8 mouse cellular contexts compared by ENCODE assay signal in the genomic region with DNA sequence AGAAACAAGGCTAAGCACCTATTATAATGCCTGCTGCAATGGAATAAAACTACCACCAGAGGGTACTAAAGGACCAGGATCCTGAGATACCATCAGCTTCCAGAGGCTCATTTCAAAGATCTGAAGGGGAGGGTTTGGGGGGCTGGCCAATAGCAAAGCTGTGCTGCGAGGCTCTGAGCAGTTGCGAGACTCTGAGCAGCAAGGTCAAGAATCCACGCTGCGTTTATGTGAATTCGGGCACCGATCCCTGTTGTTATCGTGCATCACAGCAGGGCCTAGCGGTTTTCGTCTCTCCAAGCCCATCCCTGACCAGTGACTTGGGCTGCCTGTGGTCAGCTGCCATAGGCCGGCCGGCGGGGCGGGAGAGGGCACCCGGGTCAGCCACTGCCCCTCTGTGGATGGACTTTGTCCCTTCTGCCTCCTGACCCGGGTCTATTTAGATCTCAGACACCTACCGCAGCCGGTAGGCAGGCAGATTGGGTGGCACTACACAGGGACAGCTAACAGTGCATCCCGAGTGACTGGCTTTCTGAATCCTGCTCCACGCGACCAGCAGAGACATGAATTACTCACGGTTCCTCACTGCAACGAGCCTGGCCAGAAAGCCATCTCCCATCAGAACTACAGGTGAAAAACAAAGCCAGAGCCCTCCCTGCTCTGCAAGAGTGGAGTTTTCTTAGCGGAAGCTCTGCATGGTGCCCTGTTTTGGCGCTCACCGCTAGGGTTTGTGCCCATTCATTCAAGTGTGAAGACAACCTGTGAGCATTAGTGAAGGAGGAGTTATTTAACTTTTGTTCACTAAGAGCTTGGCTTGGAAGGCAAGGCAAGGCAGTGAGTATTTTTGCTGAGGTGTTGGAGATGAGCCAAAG. TPM values are rescaled to one million over a fixed set of nuclear protein-coding genes. Genes with fewer than 3 reads are reported as not detected.
DNase-seq lines count a peak whose midpoint lies in the region; ATAC-seq lines count a peak whose summit lies in the region.

A gene (plus strand): TSS at position 280 of the 869 bp plus-strand sequence.

- 0 out of 2 replicates have a peak, but pooled peaks cover 3% of the 10 kb centered on the region for H3K4me1 ChIP-seq in hindbrain, embryonic 14.5 days (replicated peaks; ENCODE audit: control insufficient read depth, insufficient read depth, low read length)

- peak within 1 kb of the TSS; percentile 95 for H3K4me2 ChIP-seq in hindbrain, embryonic 14.5 days (replicated peaks)

- H3K27ac ChIP-seq in hindbrain, embryonic 14.5 days: peak within 1 kb of the TSS; percentile 64

- DNase-seq in WW6 (ENCODE audit: low read depth, low spot score): peak; percentile 56
- peak; percentile 84 for DNase-seq in cerebellum, adult 9-11 months
- DNase-seq in frontal cortex, postnatal 14 days (ENCODE audit: low spot score in 2 of 2): peak; percentile 48 to 53
- DNase-seq in hindbrain, embryonic 14.5 days (ENCODE audit: low spot score): peak; percentile 92
- DNase-seq in layer of hippocampus, postnatal 25 days (ENCODE audit: extremely low spot score in 1 of 2, low spot score in 1 of 2): peak; percentile 46 to 58
- peak; percentile 69 for DNase-seq in lung, postnatal 10 days
- peak; percentile 70 for DNase-seq in retina, postnatal 7 days (ENCODE audit: low read depth, low spot score)
- no peak for DNase-seq in spleen, adult 12 weeks (ENCODE audit: low spot score)

- WGBS in hindbrain, embryonic 14.5 days: 2% methylated on average over 25 of the region's 25 CpGs

- H3K27me3 ChIP-seq in hindbrain, embryonic 14.5 days (ENCODE audit: control insufficient read depth, insufficient read depth, low read length): no peaks in the 10 kb centered on the region

- H3K9me3 ChIP-seq in hindbrain, embryonic 14.5 days (ENCODE audit: control insufficient read depth, low read length): no peaks in the 10 kb centered on the region

- peak within 1 kb of the TSS; percentile 61 for H3K4me3 ChIP-seq in hindbrain, embryonic 14.5 days (replicated peaks; ENCODE audit: low read length)

- H3K9ac ChIP-seq in hindbrain, embryonic 14.5 days: peak within 1 kb of the TSS; percentile 83

- H3K36me3 ChIP-seq in hindbrain, embryonic 14.5 days (replicated peaks; ENCODE audit: control insufficient read depth, insufficient read depth): no peaks in the 10 kb centered on the region

- ATAC-seq in hindbrain, embryonic 14.5 days (ENCODE audit: low FRiP score): peak; percentile 98

RNA-seq across cellular contexts. Expression of the gene that starts here (rescaled TPM):
- polyA plus RNA-seq in hindbrain, embryonic 14.5 days (2014; fragmentation: Nextera tagmentation; extraction: Ambion mirVana): 2.0 TPM in 2 replicates
- under 1 TPM; 0.25 to 0.38 TPM for total RNA-seq in layer of hippocampus, postnatal 25 days (2021)

Comparison
In these comparisons a context has a peak if more than half of its experiments do, and no peak if none do; other contexts are left out.
1. Peak in DNase-seq in layer of hippocampus, postnatal 25 days; RNA of the gene not detected or under 1 TPM.